8 mouse cellular contexts compared by ENCODE assay signal in the genomic region with DNA sequence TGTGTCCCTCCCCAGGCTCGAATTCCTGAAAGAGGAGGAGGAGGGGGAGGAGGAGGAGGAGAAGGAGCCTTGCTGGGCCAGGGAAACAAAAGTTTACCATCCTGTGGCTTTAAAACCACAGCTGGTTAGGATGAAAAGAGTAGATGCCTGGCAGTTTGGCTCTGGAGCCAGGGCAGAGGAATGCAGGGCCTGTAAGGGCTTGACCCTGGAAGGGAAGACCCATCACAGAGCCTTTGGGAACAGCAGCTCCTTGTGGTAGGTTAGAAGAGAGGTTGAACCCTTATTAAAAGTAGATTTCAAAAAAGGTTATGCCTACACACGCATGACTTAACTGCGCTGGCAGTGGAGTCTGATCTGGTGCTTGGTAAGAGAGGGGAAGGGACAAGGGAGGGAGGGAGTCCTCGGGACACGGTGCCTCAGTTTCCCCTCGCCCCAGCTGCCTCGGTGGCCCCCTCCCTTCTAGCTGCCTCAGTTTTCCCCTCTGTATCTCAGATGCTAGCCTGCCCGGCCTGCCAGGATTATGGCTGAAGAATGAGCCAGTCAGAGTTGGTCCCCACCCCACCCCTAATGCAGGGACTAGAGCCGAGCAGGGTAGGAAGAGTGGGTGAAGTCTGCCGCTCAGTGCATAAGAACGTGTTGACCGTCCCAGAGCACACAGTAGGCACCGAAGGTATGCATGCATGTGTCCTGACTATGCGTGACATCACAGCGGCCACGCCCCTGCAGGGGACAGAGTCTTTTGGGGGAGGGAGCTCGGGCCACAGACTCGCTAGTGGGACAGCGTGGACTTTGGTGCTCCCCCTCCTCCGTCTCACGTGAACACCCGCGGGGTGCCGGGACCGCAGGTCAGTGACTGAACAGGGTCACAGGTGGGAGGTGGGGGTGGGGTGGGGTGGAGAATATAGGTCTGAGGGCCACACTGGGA. TPM values are rescaled to one million over a fixed set of nuclear protein-coding genes. Genes with fewer than 3 reads are reported as not detected.
DNase-seq lines count a peak whose midpoint lies in the region; ATAC-seq and TF ChIP-seq lines count a peak whose summit lies in the region.

A gene (plus strand): TSS at position 314 of the 925 bp plus-strand sequence.

- H3K36me3 ChIP-seq in spleen, adult 2 months (ENCODE audit: control insufficient read depth, insufficient read depth, low read length), result peaks cover 17% of the 10 kb centered on the region
- peaks cover 25% of the 10 kb centered on the region for H3K36me3 ChIP-seq in intestine, postnatal 0 days (ENCODE audit: control insufficient read depth, insufficient read depth)
- H3K36me3 ChIP-seq in liver, embryonic 16.5 days (ENCODE audit: control insufficient read depth, insufficient read depth), result peaks cover 22% of the 10 kb centered on the region

- H3K4me2 ChIP-seq in intestine, postnatal 0 days (replicated peaks; ENCODE audit: low read depth), result peak within 1 kb of the TSS; percentile 70
- H3K4me2 ChIP-seq in liver, embryonic 16.5 days (ENCODE audit: low read depth, low read length), result peak within 1 kb of the TSS; percentile 58

- no peaks in the 10 kb centered on the region for H3K27me3 ChIP-seq in spleen, adult 2 months (ENCODE audit: control insufficient read depth, insufficient read depth, low read length)
- H3K27me3 ChIP-seq in intestine, postnatal 0 days (replicated peaks; ENCODE audit: control insufficient read depth, insufficient read depth, low read length), result no peaks in the 10 kb centered on the region
- peaks cover 18% of the 10 kb centered on the region for H3K27me3 ChIP-seq in liver, embryonic 16.5 days (ENCODE audit: control insufficient read depth, insufficient read depth, low read depth, low read length)

- no peak within 1 kb of the TSS for H3K27ac ChIP-seq in spleen, adult 2 months (ENCODE audit: insufficient read depth, low read length)
- H3K27ac ChIP-seq in intestine, postnatal 0 days (ENCODE audit: low read depth, low read length), result no peak within 1 kb of the TSS
- no peak within 1 kb of the TSS for H3K27ac ChIP-seq in liver, embryonic 16.5 days (ENCODE audit: low read length)

- TF ChIP-seq CTCF in spleen, adult 2 months (IDR thresholded peaks at IDR 0.05; ENCODE audit: extremely low read depth, insufficient read depth, insufficient read length, insufficient replicate concordance), result no peak
- no peak for TF ChIP-seq CTCF in intestine, postnatal 0 days (IDR thresholded peaks at IDR 0.05; ENCODE audit: low read depth)

- H3K4me1 ChIP-seq in spleen, adult 2 months (ENCODE audit: control insufficient read depth, insufficient read depth, insufficient read length), result peaks cover 8% of the 10 kb centered on the region
- H3K4me1 ChIP-seq in intestine, postnatal 0 days (replicated peaks; ENCODE audit: control insufficient read depth, insufficient read depth, low read length), result peaks cover 4% of the 10 kb centered on the region
- peaks cover 18% of the 10 kb centered on the region for H3K4me1 ChIP-seq in liver, embryonic 16.5 days (ENCODE audit: control insufficient read depth, low read depth, low read length)

- peak within 1 kb of the TSS; percentile 56; the same call in 1 of the 2 replicates for H3K4me3 ChIP-seq in spleen, adult 2 months (ENCODE audit: extremely low read depth, insufficient read depth, insufficient read length)
- peak within 1 kb of the TSS; percentile 32; the same call in 1 of the 2 replicates for H3K4me3 ChIP-seq in intestine, postnatal 0 days (ENCODE audit: low read depth, low read length)
- peak within 1 kb of the TSS; percentile 43 for H3K4me3 ChIP-seq in liver, embryonic 16.5 days (ENCODE audit: low read depth, low read length)

- DNase-seq in cerebellum, adult 11-12 months, result peak; percentile 68
- DNase-seq in spleen, adult 2 months (ENCODE audit: low read depth in 1 of 2, low spot score in 2 of 2), result no peak
- no peak for DNase-seq in spleen, postnatal 14 days (ENCODE audit: low spot score in 2 of 2)
- no peak for DNase-seq in yolk sac, embryonic 10.5 days (ENCODE audit: low spot score)

- no peak for ATAC-seq in cerebellum, adult (ENCODE audit: insufficient number of reproducible peaks, low FRiP score, low TSS enrichment)
- ATAC-seq in intestine, postnatal 0 days, result peak; percentile 9; the same call in 1 of the 2 replicates
- ATAC-seq in liver, embryonic 16.5 days (ENCODE audit: low read depth), result peak; percentile 33
- no peak for ATAC-seq in megakaryocyte progenitor cell, adult 5-6 weeks (replicated peaks; ENCODE audit: poor library complexity)

- no peaks in the 10 kb centered on the region for H3K9me3 ChIP-seq in intestine, postnatal 0 days (ENCODE audit: control insufficient read depth)
- no peaks in the 10 kb centered on the region for H3K9me3 ChIP-seq in liver, embryonic 16.5 days (replicated peaks; ENCODE audit: control insufficient read depth, low read length)

- TF ChIP-seq POLR2A in spleen, adult 2 months (IDR thresholded peaks at IDR 0.05; ENCODE audit: low read depth, low read length), result no peak

- WGBS in spleen, adult 2 months, result 53% methylated on average over 25 of the region's 25 CpGs
- 17% methylated on average over 25 of the region's 25 CpGs for WGBS in intestine, postnatal 0 days
- WGBS in liver, embryonic 16.5 days (ENCODE audit: insufficient replicate concordance), result 22% methylated on average over 25 of the region's 25 CpGs

- H3K9ac ChIP-seq in intestine, postnatal 0 days (ENCODE audit: low read depth, low read length), result no peak within 1 kb of the TSS
- no peak within 1 kb of the TSS for H3K9ac ChIP-seq in liver, embryonic 16.5 days (ENCODE audit: low read depth, low read length)

RNA-seq across cellular contexts. Expression of the gene that starts here (rescaled TPM):
- 0.67 and 1.2 TPM in 2 replicates for polyA plus RNA-seq in spleen, adult 2 months (2012; rRNA removed)
- polyA plus RNA-seq in intestine, postnatal 0 days (2015; fragmentation: Nextera tagmentation; extraction: Ambion mirVana), result 0.63 and 0.78 TPM in 2 replicates
- polyA plus RNA-seq in liver, embryonic 16.5 days (2015; fragmentation: Nextera tagmentation; extraction: Ambion mirVana), result 0.53 and 0.64 TPM in 2 replicates
- total RNA-seq in megakaryocyte progenitor cell, adult 5-6 weeks (2015), result not detected in 2 replicates
- 0.17 TPM in 1 of 2 replicates, not detected in the other for total RNA-seq in megakaryocyte progenitor cell, adult 5-6 weeks (2017)

Comparison
In these comparisons a context has a peak if more than half of its experiments do, and no peak if none do; other contexts are left out.
1. Peak in ATAC-seq, H3K4me3 ChIP-seq and H3K4me2 ChIP-seq in intestine, postnatal 0 days; RNA of the gene not detected or under 1 TPM.
2. Peak in ATAC-seq, H3K4me3 ChIP-seq and H3K4me2 ChIP-seq in liver, embryonic 16.5 days; RNA of the gene not detected or under 1 TPM.